Mouse (Mus musculus) liver, embryonic 14.5 days (tissue): ENCODE data around the gene Lats1. TPM values are rescaled to one million over a fixed set of nuclear protein-coding genes. Genes with fewer than 3 reads are reported as not detected.
A peak's percentile ranks its signal among the peaks of the same experiment; 100 is the strongest.

Experiments
- ATAC-seq: fragments of 200-750 bp; cut with Nextera tagmentation; 2 replicates; pipeline ENCODE4 v1.8.0; 2017; ENCODE audit warnings: moderate number of reproducible peaks, mild to moderate bottlenecking, moderate library complexity; ENCODE audit not compliant: insufficient read depth
- DNase-seq, 3 experiments: peaks; one replicate each; pipeline ENCODE4 v3.0.0-alpha.2; 2012 to 2013; ENCODE audit warnings: low read depth in 3 of 3, low spot score in 3 of 3
- H3K27ac ChIP-seq: fragments of 300-500 bp; sonication (generic); 2 replicates; pipeline ENCODE4 v1.5.1; 2014; ENCODE audit warnings: moderate library complexity, mild to moderate bottlenecking, control low read depth, inconsistent platforms
- H3K27me3 ChIP-seq: fragments of 300-500 bp; sonication (generic); 2 replicates; pipeline ENCODE4 v1.6.1; 2014; ENCODE audit warnings: mild to moderate bottlenecking, low read length, moderate library complexity; ENCODE audit not compliant: control insufficient read depth, insufficient read depth
- H3K36me3 ChIP-seq: fragments of 300-500 bp; sonication (generic); replicated peaks from 2 replicates; pipeline ENCODE4 v1.6.1; 2014; ENCODE audit warnings: low read depth; ENCODE audit not compliant: control insufficient read depth, insufficient read depth
- H3K4me1 ChIP-seq, 2 experiments: fragments of 200-500 bp in 1 of 2; fragments of 300-500 bp in 1 of 2; sonication (generic) in 1 of 2; replicated peaks; 2 replicates each; pipeline ENCODE4 v1.6.1; 2012 to 2014; ENCODE audit warnings: antibody characterized with exemption in 1 of 2, inconsistent platforms in 1 of 2, low read length in 1 of 2; ENCODE audit not compliant: control insufficient read depth in 2 of 2, insufficient read depth in 2 of 2
- H3K4me2 ChIP-seq: fragments of 300-500 bp; sonication (generic); 2 replicates; pipeline ENCODE4 v1.6.1; 2014; ENCODE audit warnings: low read depth, mild to moderate bottlenecking, control low read depth, moderate library complexity
- H3K4me3 ChIP-seq, 2 experiments: fragments of 200-500 bp in 1 of 2; fragments of 300-500 bp in 1 of 2; sonication (generic) in 1 of 2; 2 replicates each; pipeline ENCODE4 v1.5.1; 2012 to 2014; ENCODE audit warnings: low read depth in 2 of 2, low read length in 2 of 2, mild to moderate bottlenecking in 2 of 2, control low read depth in 1 of 2, inconsistent platforms in 1 of 2, moderate library complexity in 1 of 2; ENCODE audit not compliant: insufficient read depth in 1 of 2
- H3K9ac ChIP-seq: fragments of 300-500 bp; sonication (generic); replicated peaks from 2 replicates; pipeline ENCODE4 v1.6.1; 2014; ENCODE audit warnings: mild to moderate bottlenecking, control low read depth, moderate library complexity
- H3K9me3 ChIP-seq: fragments of 300-500 bp; sonication (generic); 2 replicates; pipeline ENCODE4 v1.6.1; 2016; ENCODE audit warnings: low read length, mixed read lengths; ENCODE audit not compliant: control insufficient read depth
- CTCF ChIP-seq: IDR thresholded peaks from 2 replicates; pipeline ENCODE4 v1.5.1; 2016; ENCODE audit warnings: antibody characterized with exemption, low read depth, control low read depth
- EP300 ChIP-seq: IDR thresholded peaks from 2 replicates; pipeline ENCODE4 v1.6.1; 2016; ENCODE audit warnings: antibody characterized with exemption, low read depth
- WGBS: fragments of 180-500 bp; shearing (Covaris S2); extraction: QIAGEN DNeasy Blood & Tissue Kit; methylation state at CpG from one replicate; pipeline ENCODE4 v1.1.7; 2014; ENCODE audit not compliant: insufficient replicate concordance; 5-methylcytosine and 5-hydroxymethylcytosine counted together
- polyA plus RNA-seq, 2 experiments: library from polyadenylated mRNA; depleted of rRNA in 1 of 2; stranded (reverse) in 1 of 2; unstranded in 1 of 2; fragments of >200 nt; fragmentation: Nextera tagmentation in 1 of 2; extraction: Ambion mirVana in 1 of 2; gene quantifications; 2 replicates each; pipeline versions ENCODE4 v1.2.1 to v1.2.3; 2012 to 2014

Lats1 gene
- polyA plus RNA-seq, 2 experiments, result 2.8 to 4.7 TPM

DNA sequence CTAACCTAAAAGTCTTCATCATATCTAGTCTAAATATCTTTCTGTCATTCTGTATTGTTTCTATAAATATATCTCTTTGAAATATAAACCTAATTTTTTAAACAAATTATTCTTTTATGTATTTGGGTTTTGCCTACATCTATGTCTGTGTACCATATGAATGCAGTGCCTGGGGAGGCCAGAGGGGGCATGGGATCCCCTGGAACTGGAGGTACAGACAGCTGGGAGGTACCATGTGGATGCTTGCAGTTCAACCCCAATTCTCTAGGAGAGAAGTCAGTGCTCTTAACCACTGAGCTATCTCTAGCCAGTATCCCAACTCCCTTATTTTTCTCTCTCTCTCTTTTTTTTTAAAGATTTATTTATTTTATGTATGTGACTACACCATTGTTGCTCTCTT, 14.3 kb downstream of the Lats1 start:
- Histone ChIP-seq H3K9ac (no peak overlapping the region), H3K9me3 (no peaks in the 10 kb centered on the region), H3K4me2 (no peak overlapping the region), H3K27me3 (no peaks in the 10 kb centered on the region), H3K4me1 (no peaks in the 10 kb centered on the region), H3K4me3 (no peak overlapping the region), H3K27ac (no peak overlapping the region), H3K36me3 (peaks cover 56% of the 10 kb centered on the region)
- DNase-seq (no peak), ATAC-seq (no peak)
- TF ChIP-seq CTCF (peak; percentile 33), EP300 (no peak)

DNA sequence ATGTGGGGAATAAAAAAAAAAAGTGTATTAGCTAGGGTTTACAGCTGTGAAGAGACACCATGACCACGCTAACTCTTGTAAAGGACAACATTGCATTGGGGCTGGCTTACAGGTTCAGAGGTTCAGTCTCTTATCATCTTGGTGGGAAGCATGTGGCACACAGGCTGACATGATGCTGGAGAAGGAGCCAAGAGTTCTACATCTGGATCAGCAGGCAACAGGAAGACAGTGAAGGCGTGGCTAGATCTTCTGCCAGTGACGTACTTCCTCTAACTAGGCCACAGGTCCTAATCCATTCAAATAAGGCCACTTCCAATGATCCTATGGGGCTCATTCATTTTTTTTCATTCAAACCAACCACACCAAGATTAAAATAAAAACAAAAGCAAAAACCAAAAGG, 19.1 kb downstream of the Lats1 start:
- WGBS, result 63% methylated on average over 3 of the region's 3 CpGs
- Histone ChIP-seq H3K36me3 (peaks cover 68% of the 10 kb centered on the region), H3K27ac (no peak overlapping the region), H3K9ac (no peak overlapping the region), H3K9me3 (no peaks in the 10 kb centered on the region), H3K27me3 (no peaks in the 10 kb centered on the region), H3K4me1 (no peaks in the 10 kb centered on the region), H3K4me3 (no peak overlapping the region), H3K4me2 (no peak overlapping the region)
- DNase-seq, result no peak
- no peak for ATAC-seq
- TF ChIP-seq EP300, result no peak
- no peak for TF ChIP-seq CTCF

DNA sequence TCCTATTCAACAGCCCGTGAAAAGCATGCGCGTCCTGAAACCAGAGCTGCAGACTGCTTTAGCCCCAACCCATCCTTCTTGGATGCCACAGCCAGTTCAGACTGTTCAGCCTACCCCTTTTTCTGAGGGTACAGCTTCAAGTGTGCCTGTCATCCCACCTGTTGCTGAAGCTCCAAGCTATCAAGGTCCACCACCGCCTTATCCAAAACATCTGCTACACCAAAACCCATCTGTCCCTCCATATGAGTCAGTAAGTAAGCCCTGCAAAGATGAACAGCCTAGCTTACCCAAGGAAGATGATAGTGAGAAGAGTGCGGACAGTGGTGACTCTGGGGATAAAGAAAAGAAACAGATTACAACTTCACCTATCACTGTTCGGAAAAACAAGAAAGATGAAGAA, 21.6 kb downstream of the Lats1 start:
- Histone ChIP-seq H3K4me2 (no peak overlapping the region), H3K4me3 (no peak overlapping the region), H3K27me3 (no peaks in the 10 kb centered on the region), H3K27ac (no peak overlapping the region), H3K9ac (no peak overlapping the region), H3K36me3 (peaks cover 67% of the 10 kb centered on the region), H3K4me1 (no peaks in the 10 kb centered on the region), H3K9me3 (no peaks in the 10 kb centered on the region)
- ATAC-seq, result no peak
- TF ChIP-seq EP300 (no peak), CTCF (no peak)
- WGBS, result 88% methylated on average over 6 of the region's 6 CpGs
- no peak for DNase-seq

DNA sequence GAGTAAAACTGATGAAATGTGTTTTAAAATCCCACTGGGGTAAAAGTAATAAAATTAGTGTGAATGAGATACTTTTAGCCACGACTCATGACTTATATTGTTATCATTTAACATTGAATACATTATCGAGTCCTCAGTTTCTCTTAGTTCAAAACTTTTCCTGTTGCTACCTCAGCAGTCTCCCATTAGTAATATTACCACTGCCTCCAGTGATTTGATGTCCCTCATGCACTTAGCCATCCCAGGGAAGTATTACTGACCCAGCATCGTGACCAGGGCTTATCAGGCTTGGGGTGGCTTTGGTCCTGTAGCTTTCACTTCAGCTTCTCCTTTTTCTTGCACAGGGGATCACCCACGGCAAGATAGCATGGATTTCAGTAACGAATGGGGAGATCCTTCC, 29.1 kb downstream of the Lats1 start:
- no peak overlapping the region for H3K4me3 ChIP-seq
- no peaks in the 10 kb centered on the region for H3K27me3 ChIP-seq
- 70% methylated on average over 5 of the region's 5 CpGs for WGBS
- no peak overlapping the region for H3K27ac ChIP-seq
- no peak overlapping the region for H3K4me2 ChIP-seq
- no peaks in the 10 kb centered on the region for H3K9me3 ChIP-seq
- ATAC-seq (no peak), DNase-seq (no peak)
- no peak overlapping the region for H3K9ac ChIP-seq
- H3K36me3 ChIP-seq, result peaks cover 40% of the 10 kb centered on the region
- no peaks in the 10 kb centered on the region for H3K4me1 ChIP-seq
- TF ChIP-seq EP300 (no peak), CTCF (no peak)

DNA sequence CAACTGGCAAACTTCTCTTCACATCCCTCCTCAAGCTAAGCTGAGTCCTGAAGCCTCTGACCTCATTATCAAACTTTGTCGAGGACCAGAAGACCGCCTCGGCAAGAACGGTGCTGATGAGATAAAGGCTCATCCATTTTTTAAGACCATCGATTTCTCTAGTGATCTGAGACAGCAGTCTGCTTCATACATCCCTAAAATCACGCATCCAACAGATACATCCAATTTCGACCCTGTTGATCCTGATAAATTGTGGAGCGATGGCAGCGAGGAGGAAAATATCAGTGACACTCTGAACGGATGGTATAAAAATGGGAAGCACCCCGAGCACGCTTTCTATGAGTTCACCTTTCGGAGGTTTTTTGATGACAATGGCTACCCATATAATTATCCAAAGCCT, 31.5 kb downstream of the Lats1 start:
- no peaks in the 10 kb centered on the region for H3K4me1 ChIP-seq
- H3K9ac ChIP-seq, result no peak overlapping the region
- no peak overlapping the region for H3K27ac ChIP-seq
- peaks cover 32% of the 10 kb centered on the region for H3K36me3 ChIP-seq
- H3K9me3 ChIP-seq, result no peaks in the 10 kb centered on the region
- no peak overlapping the region for H3K4me2 ChIP-seq
- H3K4me3 ChIP-seq, result no peak overlapping the region
- no peak for DNase-seq
- TF ChIP-seq CTCF (no peak), EP300 (no peak)
- WGBS, result 86% methylated on average over 13 of the region's 13 CpGs
- no peaks in the 10 kb centered on the region for H3K27me3 ChIP-seq
- ATAC-seq, result no peak

DNA sequence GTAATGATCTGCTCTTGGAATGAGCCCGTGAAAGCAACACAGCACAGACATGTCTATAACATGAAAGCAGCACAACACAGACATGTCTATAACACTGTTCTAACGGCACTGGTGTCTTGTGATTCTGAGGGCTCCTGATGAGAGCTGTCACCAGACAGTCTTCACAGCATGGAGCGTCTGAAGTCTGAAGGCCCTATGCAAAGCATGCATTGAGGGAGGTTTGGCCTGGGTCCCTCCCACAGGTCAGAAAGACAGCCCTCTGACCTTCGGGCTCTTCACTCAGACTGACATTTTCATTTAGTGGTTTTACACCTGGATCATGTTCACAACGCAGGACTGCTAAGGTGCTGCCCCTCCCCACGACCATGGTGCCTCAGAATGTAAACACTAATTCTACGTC, 34.0 kb downstream of the Lats1 start:
- DNase-seq (no peak), ATAC-seq (no peak)
- Histone ChIP-seq H3K9ac (no peak overlapping the region), H3K27ac (no peak overlapping the region), H3K4me2 (no peak overlapping the region), H3K36me3 (peaks cover 24% of the 10 kb centered on the region), H3K4me1 (no peaks in the 10 kb centered on the region), H3K27me3 (no peaks in the 10 kb centered on the region), H3K4me3 (no peak overlapping the region), H3K9me3 (no peaks in the 10 kb centered on the region)
- TF ChIP-seq CTCF (no peak), EP300 (no peak)
- 82% methylated on average over 7 of the region's 7 CpGs for WGBS
